Mouse (Mus musculus): Measurements from ENCODE around the gene Zfp454.

The Zfp454 gene

GRCm38 (mm10) chr11:50887390-50888128, at the start of gene Zfp454:
Zfp454 (minus strand) TSS chr11:50887651.
- peak; percentile 76 for DNase-seq (ENCODE audit: low read depth, low spot score)

GRCm38 (mm10) chr11:50932040-50932439, 44.6 kb upstream of the Zfp454 start:
- DNase-seq (ENCODE audit: low read depth, low spot score), result no peak

GRCm38 (mm10) chr11:50931451-50931866, 44.0 kb upstream of the Zfp454 start, which contains the start of gene Zfp354b:
Zfp354b (minus strand) TSS chr11:50931633.
- DNase-seq (ENCODE audit: low read depth, low spot score), result peak; percentile 66

GRCm38 (mm10) chr11:50931021-50931420, 43.6 kb upstream of the Zfp454 start:
- no peak for DNase-seq (ENCODE audit: low read depth, low spot score)

- DNase-seq (ENCODE audit: low read depth, low spot score), result no peak
Observed at GRCm38 (mm10) chr11:50930469-50931014, 43.1 kb upstream of the Zfp454 start.

- DNase-seq (ENCODE audit: low read depth, low spot score), result peak; percentile 85
Observed at GRCm38 (mm10) chr11:50915671-50916320, 28.3 kb upstream of the Zfp454 start, which contains the start of gene Zfp2. Zfp2 (minus strand) TSS chr11:50916165.

GRCm38 (mm10) chr11:50914461-50914860, 27.0 kb upstream of the Zfp454 start:
- DNase-seq (ENCODE audit: low read depth, low spot score), result no peak

GRCm38 (mm10) chr11:50913301-50913700, 25.9 kb upstream of the Zfp454 start:
- no peak for DNase-seq (ENCODE audit: low read depth, low spot score)

- no peak for DNase-seq (ENCODE audit: low read depth, low spot score)
Observed at GRCm38 (mm10) chr11:50908136-50908535, 20.7 kb upstream of the Zfp454 start.

GRCm38 (mm10) chr11:50897359-50897758, 9.9 kb upstream of the Zfp454 start:
- no peak for DNase-seq (ENCODE audit: low read depth, low spot score)

GRCm38 (mm10) chr11:50892441-50892840, 5.0 kb upstream of the Zfp454 start:
- no peak for DNase-seq (ENCODE audit: low read depth, low spot score)

- no peak for DNase-seq (ENCODE audit: low read depth, low spot score)
Observed at GRCm38 (mm10) chr11:50886933-50887293, 538 bp downstream of the Zfp454 start.

GRCm38 (mm10) chr11:50886231-50886932, 1.1 kb downstream of the Zfp454 start:
- DNase-seq (ENCODE audit: low read depth, low spot score), result no peak

GRCm38 (mm10) chr11:50883756-50884155, 3.7 kb downstream of the Zfp454 start:
- no peak for DNase-seq (ENCODE audit: low read depth, low spot score)

GRCm38 (mm10) chr11:50878641-50879040, 8.8 kb downstream of the Zfp454 start:
- DNase-seq (ENCODE audit: low read depth, low spot score), result no peak

- DNase-seq (ENCODE audit: low read depth, low spot score), result no peak
Observed at GRCm38 (mm10) chr11:50850989-50851601, 36.4 kb downstream of the Zfp454 start.

GRCm38 (mm10) chr11:50850177-50850735, 37.2 kb downstream of the Zfp454 start, which contains the start of gene Grm6:
Grm6 (plus strand) TSS chr11:50850685.
- DNase-seq (ENCODE audit: low read depth, low spot score), result no peak

- DNase-seq (ENCODE audit: low read depth, low spot score), result no peak
Observed at GRCm38 (mm10) chr11:50849310-50849709, 38.1 kb downstream of the Zfp454 start.

GRCm38 (mm10) chr11:50848520-50849137, 38.8 kb downstream of the Zfp454 start:
- no peak for DNase-seq (ENCODE audit: low read depth, low spot score)

- no peak for DNase-seq (ENCODE audit: low read depth, low spot score)
Observed at GRCm38 (mm10) chr11:50847047-50847446, 40.4 kb downstream of the Zfp454 start.

GRCm38 (mm10) chr11:50845951-50846350, 41.5 kb downstream of the Zfp454 start:
- DNase-seq (ENCODE audit: low read depth, low spot score), result no peak
